Mouse (Mus musculus): ENCODE data around the gene Tmem186. TPM values are rescaled to one million over a fixed set of nuclear protein-coding genes. Genes with fewer than 3 reads are reported as not detected.

Tmem186 gene
- 7.4 TPM for polyA plus RNA-seq (2012; fragmentation: generic; extraction: Trizol)

DNA sequence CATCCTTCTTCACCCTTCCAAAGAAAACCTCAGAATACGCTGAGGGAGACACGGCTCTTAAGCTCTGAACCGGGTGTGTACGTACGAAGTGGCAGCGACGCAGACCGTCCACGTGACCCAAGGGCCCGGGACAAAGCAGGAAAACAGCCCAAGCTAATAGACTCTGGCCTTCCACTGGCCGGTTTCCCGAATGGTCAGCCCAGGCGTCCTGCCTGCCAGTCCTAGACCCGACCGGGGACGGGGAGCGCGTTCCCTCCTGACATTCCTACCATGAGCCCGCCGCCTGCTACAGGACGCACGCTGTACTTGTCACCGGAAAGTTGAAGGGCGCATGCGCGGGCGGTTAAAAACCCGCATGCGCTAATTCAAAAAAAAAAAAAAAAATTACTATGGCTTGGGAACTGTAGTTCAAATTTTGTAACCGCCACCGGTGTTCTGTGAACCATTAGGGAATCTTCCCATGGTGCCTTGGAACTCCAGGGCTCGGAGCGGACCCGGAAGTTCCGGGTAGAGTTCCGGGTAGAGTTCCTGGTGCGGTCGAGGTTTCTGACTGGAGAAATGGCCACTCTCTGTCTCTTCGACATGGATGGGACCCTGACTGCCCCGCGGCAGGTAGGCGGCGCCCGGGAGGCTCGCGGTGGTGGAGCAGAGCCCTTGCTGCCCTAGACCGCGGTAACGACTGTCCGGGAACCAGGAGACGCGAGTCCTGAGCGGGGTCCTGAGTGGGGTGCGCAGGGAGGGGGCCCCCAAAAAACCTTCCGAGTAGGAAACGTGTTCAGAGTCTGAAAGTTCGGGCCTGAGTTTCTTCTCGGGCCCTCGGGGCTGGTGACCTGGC is at the start of gene Tmem186, which contains the start of gene Pmm2:
Gene Tmem186, minus strand, starts transcription at position 496 of the 835 bp plus-strand sequence.
Gene Pmm2, plus strand, starts transcription at position 458 of the 835 bp plus-strand sequence.
- Histone ChIP-seq H3K79me2 (ENCODE audit: control insufficient read depth, insufficient read depth) (peaks cover 48% of the 10 kb centered on the region), H3K27me3 (ENCODE audit: control insufficient read depth, insufficient read depth, insufficient read length) (no peaks in the 10 kb centered on the region), H3K4me3 (peak within 1 kb of the TSS; percentile 94), H3K4me2 (ENCODE audit: low read depth) (peak within 1 kb of the TSS; percentile 96), H3ac (ENCODE audit: control insufficient read depth, insufficient read length) (peak within 1 kb of the TSS; percentile 97), H3K36me3 (ENCODE audit: control insufficient read depth, insufficient read depth) (peaks cover 7% of the 10 kb centered on the region)
- TF ChIP-seq USF1 (IDR thresholded peaks at IDR 0.05; ENCODE audit: low read depth) (peak; percentile 91), MAX (IDR thresholded peaks at IDR 0.05; ENCODE audit: low read depth) (no peak), E2F4 (IDR thresholded peaks at IDR 0.05; ENCODE audit: insufficient read depth) (peak; percentile 20), MYOD1 (IDR thresholded peaks at IDR 0.05; ENCODE audit: control insufficient read depth in 1 of 3, insufficient read length in 2 of 3, low read depth in 2 of 3) (no peak), SRF (IDR thresholded peaks at IDR 0.05; ENCODE audit: control insufficient read depth, insufficient read length, low read depth) (no peak), TCF12 (IDR thresholded peaks at IDR 0.05; ENCODE audit: insufficient read depth, poor library complexity, severe bottlenecking) (no peak), POLR2A (IDR thresholded peaks at IDR 0.05; ENCODE audit: insufficient read length, low read depth) (peak; percentile 74)

DNA sequence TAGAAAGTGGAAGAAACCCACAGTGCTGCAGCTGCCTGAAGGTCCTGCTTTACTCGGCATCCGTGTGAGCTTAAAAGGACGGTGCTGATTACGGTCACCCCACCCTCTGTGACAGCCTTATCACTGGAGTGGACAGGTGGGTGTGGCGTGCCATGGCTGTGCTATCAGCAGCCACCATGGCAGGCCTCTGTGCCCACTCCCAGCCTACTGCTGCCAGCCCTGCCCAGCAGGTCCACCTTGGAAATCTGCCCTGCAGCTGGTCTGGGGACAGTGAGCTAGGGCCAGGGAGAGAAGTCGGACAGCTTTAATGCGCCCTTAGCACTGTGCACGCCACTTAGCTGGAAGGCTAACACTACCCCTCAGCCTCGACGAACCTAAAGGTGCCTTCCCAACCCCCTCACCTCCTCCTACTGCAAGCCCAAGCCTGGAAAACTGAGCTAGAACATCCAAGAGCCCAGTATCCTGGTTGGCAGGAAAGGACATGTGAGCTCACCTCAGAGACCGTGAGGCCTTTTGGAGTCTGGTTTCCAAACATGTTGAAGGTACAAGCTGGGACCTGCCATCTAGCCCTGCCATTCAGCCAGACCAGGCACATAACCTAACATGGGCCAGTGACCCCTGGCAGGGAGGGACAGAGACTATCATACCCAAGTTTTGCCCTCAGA is 49.5 kb upstream of the Tmem186 start:
- peaks cover 17% of the 10 kb centered on the region for H3K36me3 ChIP-seq (ENCODE audit: control insufficient read depth, insufficient read depth)
- no peak overlapping the region for H3K4me3 ChIP-seq
- TF ChIP-seq MYOD1 (IDR thresholded peaks at IDR 0.05; ENCODE audit: control insufficient read depth in 1 of 3, insufficient read length in 2 of 3, low read depth in 2 of 3) (peak in 1 of 3 experiments; percentile 56), REST (IDR thresholded peaks at IDR 0.05; ENCODE audit: insufficient read depth, insufficient read length) (no peak), POLR2A (IDR thresholded peaks at IDR 0.05; ENCODE audit: insufficient read length, low read depth) (no peak), TCF3 (IDR thresholded peaks at IDR 0.05; ENCODE audit: insufficient read length, low read depth) (no peak), POLR2AphosphoS2 (IDR thresholded peaks at IDR 0.05; ENCODE audit: insufficient read length, low read depth) (peak; percentile 69)
- no peaks in the 10 kb centered on the region for H3K79me2 ChIP-seq (ENCODE audit: control insufficient read depth, insufficient read depth)
- no peaks in the 10 kb centered on the region for H3K27me3 ChIP-seq (ENCODE audit: control insufficient read depth, insufficient read depth, insufficient read length)
- no peak overlapping the region for H3ac ChIP-seq (ENCODE audit: control insufficient read depth, insufficient read length)
- H3K4me2 ChIP-seq (ENCODE audit: low read depth), result no peak overlapping the region

- TF ChIP-seq USF1 (IDR thresholded peaks at IDR 0.05; ENCODE audit: low read depth), result no peak
- no peak for TF ChIP-seq CEBPB (IDR thresholded peaks at IDR 0.05; ENCODE audit: insufficient read depth, poor library complexity, severe bottlenecking)
- peak; percentile 70 for TF ChIP-seq POLR2AphosphoS2 (IDR thresholded peaks at IDR 0.05; ENCODE audit: insufficient read length, low read depth)
- TF ChIP-seq MYOD1 (IDR thresholded peaks at IDR 0.05; ENCODE audit: control insufficient read depth in 1 of 3, insufficient read length in 2 of 3, low read depth in 2 of 3), result no peak
- H3K4me2 ChIP-seq (ENCODE audit: low read depth), result no peak overlapping the region
- H3K79me2 ChIP-seq (ENCODE audit: control insufficient read depth, insufficient read depth), result no peaks in the 10 kb centered on the region
- peaks cover 12% of the 10 kb centered on the region for H3K36me3 ChIP-seq (ENCODE audit: control insufficient read depth, insufficient read depth)
- no peak overlapping the region for H3ac ChIP-seq (ENCODE audit: control insufficient read depth, insufficient read length)
- H3K27me3 ChIP-seq (ENCODE audit: control insufficient read depth, insufficient read depth, insufficient read length), result no peaks in the 10 kb centered on the region
- no peak overlapping the region for H3K4me3 ChIP-seq
These were observed 48.8 kb upstream of the Tmem186 start for GRCm38 (mm10) chr16:8686121-8686870.

DNA sequence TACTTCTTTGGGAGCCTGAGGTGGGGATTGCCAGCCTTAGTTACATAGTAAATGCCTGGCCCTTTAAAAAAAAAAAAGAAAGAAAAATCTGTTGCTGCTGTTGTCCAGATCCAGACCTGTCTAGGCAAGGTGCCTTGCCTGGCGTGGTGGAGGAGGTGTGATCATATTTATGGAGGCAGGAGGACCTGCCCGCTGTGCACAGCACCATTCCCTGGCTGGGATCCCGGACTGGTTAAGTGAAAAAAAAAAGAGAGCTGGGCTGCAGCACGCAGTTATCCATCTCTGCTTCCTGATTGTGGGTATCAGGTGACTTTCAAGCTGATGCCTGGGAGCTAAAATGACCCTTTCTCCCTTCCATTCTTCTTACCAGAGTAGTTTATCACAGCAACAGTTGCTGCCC is 47.6 kb upstream of the Tmem186 start:
- Histone ChIP-seq H3K4me2 (ENCODE audit: low read depth) (no peak overlapping the region), H3K27me3 (ENCODE audit: control insufficient read depth, insufficient read depth, insufficient read length) (no peaks in the 10 kb centered on the region), H3ac (ENCODE audit: control insufficient read depth, insufficient read length) (no peak overlapping the region), H3K79me2 (ENCODE audit: control insufficient read depth, insufficient read depth) (no peaks in the 10 kb centered on the region), H3K4me3 (no peak overlapping the region), H3K36me3 (ENCODE audit: control insufficient read depth, insufficient read depth) (peaks cover 6% of the 10 kb centered on the region)
- TF ChIP-seq CEBPB (IDR thresholded peaks at IDR 0.05; ENCODE audit: insufficient read depth, poor library complexity, severe bottlenecking) (no peak), REST (IDR thresholded peaks at IDR 0.05; ENCODE audit: insufficient read depth, insufficient read length) (no peak), POLR2AphosphoS2 (IDR thresholded peaks at IDR 0.05; ENCODE audit: insufficient read length, low read depth) (no peak), MYOD1 (IDR thresholded peaks at IDR 0.05; ENCODE audit: control insufficient read depth in 1 of 3, insufficient read length in 2 of 3, low read depth in 2 of 3) (no peak)

DNA sequence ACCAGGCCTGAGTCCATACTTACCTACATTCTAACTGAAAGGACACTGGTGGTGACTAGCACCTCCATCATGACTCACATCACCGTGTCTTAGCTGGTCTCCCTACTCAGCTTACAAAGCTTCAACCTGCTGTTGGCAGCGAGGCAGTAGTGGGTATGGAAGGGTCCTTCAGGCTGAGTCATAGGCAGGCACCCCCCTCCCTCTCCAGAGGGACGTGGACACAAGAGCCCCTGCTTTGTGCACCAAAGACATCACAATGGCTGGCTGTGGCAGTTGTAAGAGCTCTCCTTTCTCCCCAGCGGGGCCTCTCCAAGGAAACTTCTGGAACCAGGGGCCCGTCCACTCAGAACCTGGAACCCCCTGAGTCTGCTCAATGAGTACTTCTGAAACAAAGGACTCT is 43.0 kb upstream of the Tmem186 start, which contains the start of gene Gm5767:
Gene Gm5767, plus strand, starts transcription at position 301 of the 400 bp plus-strand sequence.
- H3K4me2 ChIP-seq (ENCODE audit: low read depth), result no peak within 1 kb of the TSS
- no peak within 1 kb of the TSS for H3ac ChIP-seq (ENCODE audit: control insufficient read depth, insufficient read length)
- H3K27me3 ChIP-seq (ENCODE audit: control insufficient read depth, insufficient read depth, insufficient read length), result no peaks in the 10 kb centered on the region
- no peaks in the 10 kb centered on the region for H3K79me2 ChIP-seq (ENCODE audit: control insufficient read depth, insufficient read depth)
- peaks cover 1% of the 10 kb centered on the region for H3K36me3 ChIP-seq (ENCODE audit: control insufficient read depth, insufficient read depth)
- TF ChIP-seq REST (IDR thresholded peaks at IDR 0.05; ENCODE audit: insufficient read depth, insufficient read length), result no peak
- TF ChIP-seq E2F4 (IDR thresholded peaks at IDR 0.05; ENCODE audit: insufficient read depth), result no peak
- no peak for TF ChIP-seq TCF3 (IDR thresholded peaks at IDR 0.05; ENCODE audit: insufficient read length, low read depth)
- no peak for TF ChIP-seq CEBPB (IDR thresholded peaks at IDR 0.05; ENCODE audit: insufficient read depth, poor library complexity, severe bottlenecking)
- TF ChIP-seq SRF (IDR thresholded peaks at IDR 0.05; ENCODE audit: control insufficient read depth, insufficient read length, low read depth), result no peak
- TF ChIP-seq TCF12 (IDR thresholded peaks at IDR 0.05; ENCODE audit: insufficient read depth, poor library complexity, severe bottlenecking), result no peak
- no peak for TF ChIP-seq MYOG (IDR thresholded peaks at IDR 0.05; ENCODE audit: control insufficient read depth in 1 of 3, insufficient read depth in 1 of 3, insufficient read length in 2 of 3, low read depth in 2 of 3)
- no peak for TF ChIP-seq POLR2AphosphoS2 (IDR thresholded peaks at IDR 0.05; ENCODE audit: insufficient read length, low read depth)
- TF ChIP-seq MAX (IDR thresholded peaks at IDR 0.05; ENCODE audit: low read depth), result no peak
- no peak for TF ChIP-seq USF1 (IDR thresholded peaks at IDR 0.05; ENCODE audit: low read depth)
- no peak for TF ChIP-seq POLR2A (IDR thresholded peaks at IDR 0.05; ENCODE audit: insufficient read length, low read depth)
- TF ChIP-seq MYOD1 (IDR thresholded peaks at IDR 0.05; ENCODE audit: control insufficient read depth in 1 of 3, insufficient read length in 2 of 3, low read depth in 2 of 3), result no peak
- no peak within 1 kb of the TSS for H3K4me3 ChIP-seq
